Mouse (Mus musculus): ENCODE results near the gene Rexo5.

DNA sequence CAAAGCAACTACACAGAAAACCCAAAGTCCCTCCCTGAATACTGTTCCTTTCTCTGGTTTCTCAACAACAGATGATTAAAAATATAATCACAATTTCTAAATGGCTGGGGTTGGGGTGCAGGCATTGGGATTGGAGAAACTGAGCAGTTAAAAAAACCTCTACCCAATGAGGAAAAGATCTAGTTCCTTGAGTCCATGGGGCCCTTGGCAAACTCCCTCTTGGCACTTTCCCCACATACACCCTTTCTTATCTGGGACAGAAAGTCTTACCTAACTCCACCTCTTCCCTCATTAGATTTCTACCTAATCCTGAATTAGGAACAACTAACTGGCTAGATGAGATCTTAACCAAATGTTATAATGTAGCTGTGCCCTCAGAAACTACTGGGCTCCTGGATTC lies 61.2 kb downstream of the Rexo5 start:
- no peak for TF ChIP-seq POLR2A (IDR thresholded peaks at IDR 0.05; ENCODE audit: insufficient read length, low read depth)
- TF ChIP-seq POLR2AphosphoS2 (IDR thresholded peaks at IDR 0.05; ENCODE audit: insufficient read length, low read depth): no peak
- no peak for TF ChIP-seq MYOD1 (IDR thresholded peaks at IDR 0.05; ENCODE audit: control insufficient read depth in 1 of 3, insufficient read length in 2 of 3, low read depth in 2 of 3)
- no peak for TF ChIP-seq MAX (IDR thresholded peaks at IDR 0.05; ENCODE audit: low read depth)

Measured in myocyte (in vitro differentiated cells).